Mouse (Mus musculus) hindbrain, embryonic 10.5 days (tissue): ENCODE measurements around the gene Cdh20. TPM values are rescaled to one million over a fixed set of nuclear protein-coding genes. Genes with fewer than 3 reads are reported as not detected.

Source experiments
- DNase-seq: peaks from one replicate; pipeline ENCODE4 v3.0.0-alpha.2; 2017; ENCODE audit warnings: low spot score
- H3K27ac ChIP-seq: fragments of 300-500 bp; sonication (generic); 2 replicates; pipeline ENCODE4 v1.5.1; 2016; ENCODE audit warnings: mild to moderate bottlenecking, moderate library complexity
- H3K27me3 ChIP-seq: fragments of 300-500 bp; sonication (generic); 2 replicates; pipeline ENCODE4 v1.6.1; 2016; ENCODE audit warnings: mild to moderate bottlenecking; ENCODE audit not compliant: poor library complexity, insufficient read depth, severe bottlenecking
- H3K36me3 ChIP-seq: fragments of 300-500 bp; sonication (generic); 2 replicates; pipeline ENCODE4 v1.6.1; 2016; ENCODE audit warnings: mild to moderate bottlenecking, moderate library complexity
- H3K4me1 ChIP-seq: fragments of 300-500 bp; sonication (generic); replicated peaks from 2 replicates; pipeline ENCODE4 v1.6.1; 2016; ENCODE audit warnings: mild to moderate bottlenecking
- H3K4me3 ChIP-seq: fragments of 300-500 bp; sonication (generic); 2 replicates; pipeline ENCODE4 v1.5.1; 2016; ENCODE audit warnings: mild to moderate bottlenecking, moderate library complexity
- H3K9me3 ChIP-seq: fragments of 300-500 bp; sonication (generic); 2 replicates; pipeline ENCODE4 v1.6.1; 2016; ENCODE audit warnings: mild to moderate bottlenecking, moderate library complexity
- WGBS: fragments of 180-500 bp; shearing (Covaris S2); methylation state at CpG from one replicate; pipeline ENCODE4 v1.1.7; 2016; 5-methylcytosine and 5-hydroxymethylcytosine counted together
- polyA plus RNA-seq: library from polyadenylated mRNA; unstranded; fragments of >200 nt; fragmentation: Nextera tagmentation; extraction: Ambion mirVana; gene quantifications from 2 replicates; pipeline ENCODE4 v1.2.1, GENCODE M21; 2016

The Cdh20 gene
- polyA plus RNA-seq, 1 experiment from 2014 or later = 1.7 TPM

DNA sequence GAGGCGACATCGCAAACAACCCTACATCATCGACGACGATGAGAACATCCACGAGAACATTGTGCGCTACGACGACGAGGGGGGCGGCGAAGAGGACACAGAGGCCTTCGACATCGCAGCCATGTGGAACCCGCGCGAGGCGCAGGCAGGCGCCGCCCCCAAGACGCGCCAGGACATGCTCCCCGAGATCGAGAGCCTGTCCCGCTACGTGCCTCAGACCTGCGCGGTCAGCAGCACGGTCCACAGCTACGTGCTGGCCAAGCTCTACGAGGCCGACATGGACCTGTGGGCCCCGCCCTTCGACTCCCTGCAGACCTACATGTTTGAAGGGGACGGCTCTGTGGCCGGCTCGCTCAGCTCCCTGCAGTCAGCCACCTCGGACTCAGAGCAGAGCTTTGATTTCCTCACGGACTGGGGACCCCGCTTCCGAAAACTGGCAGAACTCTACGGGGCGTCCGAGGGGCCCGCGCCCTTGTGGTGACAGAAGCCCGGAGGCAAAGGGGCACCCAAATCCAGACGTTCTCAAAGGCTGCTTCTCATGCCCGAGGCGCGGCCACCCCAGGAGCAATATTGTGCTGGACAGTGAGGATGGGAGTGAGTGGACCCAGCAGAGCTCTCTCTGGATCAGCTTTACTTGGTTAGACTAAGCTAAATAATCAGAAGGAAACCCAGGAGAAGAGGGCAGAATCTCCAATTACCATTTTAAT is 225.7 kb downstream of the Cdh20 start:
- DNase-seq = peak; percentile 62
- peak overlapping the region; percentile 56 for H3K4me3 ChIP-seq
- H3K27me3 ChIP-seq = peaks cover 19% of the 10 kb centered on the region
- H3K36me3 ChIP-seq = no peaks in the 10 kb centered on the region
- 10% methylated on average over 51 of the region's 51 CpGs for WGBS
- H3K27ac ChIP-seq = peak overlapping the region; percentile 78
- H3K9me3 ChIP-seq = no peaks in the 10 kb centered on the region
- H3K4me1 ChIP-seq = peaks cover 8% of the 10 kb centered on the region

DNA sequence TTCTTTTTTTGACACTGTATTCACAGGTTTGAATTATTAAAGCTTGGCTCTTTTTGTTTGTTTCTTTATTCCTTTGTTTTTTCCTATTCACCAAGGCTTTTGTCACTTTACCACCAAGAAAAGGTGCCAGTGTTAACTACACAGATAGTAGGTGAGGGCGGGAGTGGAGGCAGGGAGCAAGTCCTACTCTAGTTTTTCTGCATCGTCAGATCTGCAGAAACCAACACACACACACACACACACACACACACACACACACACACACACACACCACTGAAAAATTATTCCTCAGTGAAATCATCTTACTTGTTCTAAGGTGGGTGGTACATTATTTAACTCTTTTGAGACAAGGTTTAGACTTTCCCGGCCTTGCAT is 226.3 kb downstream of the Cdh20 start:
- 85% methylated on average over 3 of the region's 3 CpGs for WGBS
- no peaks in the 10 kb centered on the region for H3K36me3 ChIP-seq
- H3K9me3 ChIP-seq = no peaks in the 10 kb centered on the region
- peaks cover 19% of the 10 kb centered on the region for H3K27me3 ChIP-seq
- peaks cover 8% of the 10 kb centered on the region for H3K4me1 ChIP-seq
- H3K4me3 ChIP-seq = peak overlapping the region; percentile 56
- DNase-seq = no peak
- no peak overlapping the region for H3K27ac ChIP-seq

DNA sequence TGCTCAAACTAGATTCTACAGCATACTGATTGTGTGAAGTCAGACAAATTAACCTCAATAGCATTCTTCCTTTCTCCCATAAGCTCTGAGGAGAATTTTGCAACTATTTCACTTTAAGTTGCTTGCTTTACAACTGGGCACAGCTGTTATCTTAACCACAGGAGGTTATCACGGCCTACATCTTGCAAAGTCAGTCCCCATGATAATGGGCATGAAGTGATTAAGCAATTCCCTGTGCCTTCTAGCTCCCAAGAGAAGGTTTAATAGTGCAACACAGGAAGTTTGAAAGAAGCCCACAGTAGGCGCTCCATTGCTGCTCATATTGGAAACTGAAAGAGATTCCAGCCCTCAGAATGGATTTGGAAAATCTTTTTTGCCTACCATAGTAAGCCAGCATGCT is 229.5 kb downstream of the Cdh20 start:
- no peaks in the 10 kb centered on the region for H3K9me3 ChIP-seq
- WGBS = 72% methylated on average over 2 of the region's 2 CpGs
- DNase-seq = no peak
- no peak overlapping the region for H3K4me3 ChIP-seq
- peaks cover 19% of the 10 kb centered on the region for H3K27me3 ChIP-seq
- H3K27ac ChIP-seq = no peak overlapping the region
- no peaks in the 10 kb centered on the region for H3K36me3 ChIP-seq
- peaks cover 8% of the 10 kb centered on the region for H3K4me1 ChIP-seq

DNA sequence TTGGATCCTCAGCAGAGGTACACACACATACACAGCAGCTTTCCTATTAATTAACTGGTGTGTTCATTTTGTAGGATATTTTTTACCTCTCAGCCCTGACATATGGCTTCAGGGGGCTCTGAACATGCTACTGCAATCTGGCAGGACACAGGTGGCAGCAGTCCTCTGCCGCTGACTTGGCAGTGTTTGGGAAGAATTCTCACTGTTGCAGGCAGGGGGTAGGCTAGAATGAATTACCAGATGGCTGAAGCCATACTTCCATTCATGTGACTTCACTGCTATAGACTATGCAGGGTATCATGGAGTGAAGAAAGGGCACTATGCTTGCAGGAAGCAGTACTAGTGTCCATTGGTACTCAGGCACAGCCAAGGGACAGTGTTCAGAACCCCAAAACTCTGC is 233.8 kb downstream of the Cdh20 start:
- Histone ChIP-seq H3K4me3 (no peak overlapping the region), H3K9me3 (no peaks in the 10 kb centered on the region), H3K27ac (no peak overlapping the region), H3K27me3 (no peaks in the 10 kb centered on the region), H3K36me3 (no peaks in the 10 kb centered on the region), H3K4me1 (no peaks in the 10 kb centered on the region)
- DNase-seq = no peak
- WGBS = 55% methylated on average over 1 of the region's 1 CpGs

DNA sequence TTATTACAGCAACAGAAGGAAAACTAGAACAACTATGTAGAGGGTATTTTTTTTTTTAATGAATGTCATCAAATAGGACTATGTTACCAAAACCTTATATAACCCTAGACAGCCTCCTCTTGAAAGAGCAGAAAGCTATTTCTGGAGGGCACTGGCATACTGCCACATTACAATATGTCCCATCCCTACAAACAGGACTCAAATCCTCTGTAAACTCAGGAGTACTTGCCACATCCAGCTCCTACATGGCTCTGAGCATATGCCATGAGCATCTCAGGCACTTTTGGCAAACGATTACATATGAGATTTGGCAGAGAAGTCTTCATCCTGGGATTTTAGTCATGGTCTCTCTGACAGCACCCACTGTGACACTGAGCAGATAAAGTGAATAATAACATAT is 235.5 kb downstream of the Cdh20 start:
- Histone ChIP-seq H3K36me3 (no peaks in the 10 kb centered on the region), H3K27me3 (no peaks in the 10 kb centered on the region), H3K4me3 (no peak overlapping the region), H3K4me1 (no peaks in the 10 kb centered on the region), H3K27ac (no peak overlapping the region), H3K9me3 (no peaks in the 10 kb centered on the region)
- 92% methylated on average over 1 of the region's 1 CpGs for WGBS
- DNase-seq = no peak

DNA sequence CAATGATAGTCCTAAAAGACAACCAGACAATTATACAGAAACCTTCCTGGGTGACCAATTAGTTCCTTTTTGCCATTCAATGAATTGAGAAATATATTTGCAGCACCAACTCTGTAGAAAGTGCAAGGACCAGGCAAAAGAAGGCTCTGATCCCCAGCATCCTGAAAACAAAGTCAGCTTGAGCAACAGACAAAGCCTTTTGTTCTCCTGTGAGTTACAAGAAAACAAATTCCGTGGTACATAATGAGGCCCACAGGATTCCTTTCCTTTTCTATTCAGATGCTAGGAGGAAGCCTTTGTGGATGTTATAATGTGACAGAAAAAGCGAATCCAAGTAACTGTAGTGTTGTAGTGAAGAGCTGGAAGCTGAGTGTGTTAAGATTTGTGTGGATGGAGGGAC is 244.3 kb downstream of the Cdh20 start:
- 9% methylated on average over 2 of the region's 2 CpGs for WGBS
- no peak for DNase-seq
- H3K4me3 ChIP-seq = no peak overlapping the region
- H3K27me3 ChIP-seq = no peaks in the 10 kb centered on the region
- no peak overlapping the region for H3K27ac ChIP-seq
- no peaks in the 10 kb centered on the region for H3K36me3 ChIP-seq
- peaks cover 14% of the 10 kb centered on the region for H3K4me1 ChIP-seq
- no peaks in the 10 kb centered on the region for H3K9me3 ChIP-seq

DNA sequence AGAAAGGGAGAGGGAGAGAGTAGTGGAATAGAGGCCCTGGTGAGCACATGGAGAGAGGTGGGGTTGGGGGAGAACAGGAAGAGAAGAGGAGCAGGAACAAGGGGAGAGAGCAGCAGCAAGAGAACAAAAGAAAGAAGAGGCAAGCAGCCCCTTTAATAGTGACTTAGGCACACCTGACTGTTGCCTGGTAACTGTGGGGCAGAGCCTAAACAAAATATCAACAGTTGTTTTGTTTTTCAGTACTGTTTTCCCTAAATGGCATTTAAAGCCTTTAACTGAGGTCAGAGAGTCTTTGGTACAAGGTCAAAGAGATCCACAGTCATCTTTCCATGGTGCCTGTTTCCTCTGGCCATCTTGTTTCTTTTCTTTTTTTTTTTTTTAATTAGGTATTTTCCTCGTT is 245.0 kb downstream of the Cdh20 start:
- 40% methylated on average over 1 of the region's 1 CpGs for WGBS

DNA sequence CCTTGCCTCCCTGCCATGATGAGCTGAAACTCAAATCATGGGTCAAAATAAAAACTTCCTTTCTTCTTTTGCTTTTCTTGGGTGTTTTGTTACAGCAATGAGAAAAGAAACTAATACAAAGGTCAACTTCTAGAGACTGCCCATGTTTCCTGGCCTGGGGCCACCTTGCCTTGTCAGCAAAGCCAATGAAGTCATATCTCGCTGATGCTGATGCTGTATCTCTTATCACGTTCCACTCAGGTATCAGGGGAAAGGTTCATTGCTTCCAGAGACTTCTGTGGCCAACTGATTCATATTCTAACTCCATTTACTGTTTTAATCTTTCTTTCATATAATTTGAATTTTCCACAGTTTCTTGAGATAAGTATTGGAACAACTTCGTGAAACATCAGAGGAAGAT is 273.3 kb downstream of the Cdh20 start:
- Histone ChIP-seq H3K4me3 (no peak overlapping the region), H3K36me3 (no peaks in the 10 kb centered on the region), H3K27ac (no peak overlapping the region), H3K27me3 (no peaks in the 10 kb centered on the region), H3K4me1 (0 out of 2 replicates have a peak, but pooled peaks cover 3% of the 10 kb centered on the region), H3K9me3 (no peaks in the 10 kb centered on the region)
- DNase-seq = no peak
- 89% methylated on average over 3 of the region's 3 CpGs for WGBS

More for the DNA sequence above, 245.0 kb downstream of the Cdh20 start:
- H3K4me1 ChIP-seq = peaks cover 14% of the 10 kb centered on the region
- no peak overlapping the region for H3K4me3 ChIP-seq
- DNase-seq = no peak
- no peaks in the 10 kb centered on the region for H3K36me3 ChIP-seq
- no peaks in the 10 kb centered on the region for H3K27me3 ChIP-seq
- no peak overlapping the region for H3K27ac ChIP-seq
- H3K9me3 ChIP-seq = no peaks in the 10 kb centered on the region
